Mouse (Mus musculus) hindbrain, embryonic 16.5 days (tissue): ENCODE results near the gene Bzw2. TPM values are rescaled to one million over a fixed set of nuclear protein-coding genes. Genes with fewer than 3 reads are reported as not detected.

ENCODE experiments used
- ATAC-seq: fragments of 200-750 bp; cut with Nextera tagmentation; 2 replicates; pipeline ENCODE4 v1.8.0; 2017; ENCODE audit warnings: moderate TSS enrichment, moderate library complexity
- H3K27ac ChIP-seq: fragments of 300-500 bp; sonication (generic); 2 replicates; pipeline ENCODE4 v1.5.1; 2014; ENCODE audit warnings: low read depth, mild to moderate bottlenecking, control low read depth, low read length, moderate library complexity
- H3K27me3 ChIP-seq: fragments of 300-500 bp; sonication (generic); replicated peaks from 2 replicates; pipeline ENCODE4 v1.6.1; 2014; ENCODE audit warnings: low read length; ENCODE audit not compliant: control insufficient read depth, insufficient read depth
- H3K36me3 ChIP-seq: fragments of 300-500 bp; sonication (generic); 2 replicates; pipeline ENCODE4 v1.6.1; 2014; ENCODE audit warnings: mild to moderate bottlenecking, low read length, moderate library complexity, mixed read lengths; ENCODE audit not compliant: control insufficient read depth, insufficient read depth
- H3K4me1 ChIP-seq: fragments of 300-500 bp; sonication (generic); 2 replicates; pipeline ENCODE4 v1.6.1; 2014; ENCODE audit warnings: low read depth, low read length; ENCODE audit not compliant: control insufficient read depth, insufficient read depth
- H3K4me2 ChIP-seq: fragments of 300-500 bp; sonication (generic); 2 replicates; pipeline ENCODE4 v1.6.1; 2014; ENCODE audit warnings: mild to moderate bottlenecking, low read length, control low read depth, moderate library complexity
- H3K4me3 ChIP-seq: fragments of 300-500 bp; sonication (generic); 2 replicates; pipeline ENCODE4 v1.5.1; 2014; ENCODE audit warnings: mild to moderate bottlenecking, low read length, control low read depth, moderate library complexity
- H3K9ac ChIP-seq: fragments of 300-500 bp; sonication (generic); 2 replicates; pipeline ENCODE4 v1.6.1; 2014; ENCODE audit warnings: low read depth, mild to moderate bottlenecking, control low read depth, low read length, moderate library complexity
- H3K9me3 ChIP-seq: fragments of 300-500 bp; sonication (generic); 2 replicates; pipeline ENCODE4 v1.6.1; 2014; ENCODE audit warnings: mild to moderate bottlenecking, low read length, moderate library complexity; ENCODE audit not compliant: control insufficient read depth
- WGBS: fragments of 180-500 bp; shearing (Covaris S2); extraction: QIAGEN DNeasy Blood & Tissue Kit; methylation state at CpG from one replicate; pipeline ENCODE4 v1.1.7; 2014; 5-methylcytosine and 5-hydroxymethylcytosine counted together
- polyA plus RNA-seq: library from polyadenylated mRNA; unstranded; fragments of >200 nt; fragmentation: Nextera tagmentation; extraction: Ambion mirVana; gene quantifications from 2 replicates; pipeline ENCODE4 v1.2.1, GENCODE M21; 2015

Bzw2 gene
- polyA plus RNA-seq, 1 experiment from 2014 or later: 330 TPM

DNA sequence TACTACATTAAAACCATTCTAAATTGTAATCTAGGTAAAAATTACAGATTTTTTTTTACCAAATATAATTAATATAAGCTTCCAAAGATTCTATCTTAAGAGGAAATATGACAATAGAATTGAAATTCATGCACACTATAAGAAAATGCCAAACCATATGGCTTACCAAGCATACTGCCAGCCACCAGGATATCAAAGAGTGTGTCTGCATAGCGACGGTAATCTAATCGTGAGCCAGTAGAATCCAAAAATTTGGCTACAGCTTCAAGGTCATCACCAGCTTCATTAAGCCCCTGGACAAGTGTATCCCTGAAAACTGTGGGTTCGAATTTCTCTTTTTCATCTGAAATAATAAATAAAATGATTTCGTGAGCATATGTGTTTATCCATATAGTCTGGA, 28.1 kb downstream of the Bzw2 start:
- 86% methylated on average over 5 of the region's 5 CpGs for WGBS
- no peaks in the 10 kb centered on the region for H3K4me1 ChIP-seq
- H3K9ac ChIP-seq: no peak overlapping the region
- H3K27me3 ChIP-seq: no peaks in the 10 kb centered on the region
- no peak overlapping the region for H3K27ac ChIP-seq
- H3K4me3 ChIP-seq: no peak overlapping the region
- H3K36me3 ChIP-seq: peaks cover 25% of the 10 kb centered on the region
- no peak for ATAC-seq
- no peaks in the 10 kb centered on the region for H3K9me3 ChIP-seq
- no peak overlapping the region for H3K4me2 ChIP-seq

GRCm38 (mm10) chr12:36126049-36126448, 31.8 kb downstream of the Bzw2 start:
- Histone ChIP-seq H3K36me3 (peaks cover 15% of the 10 kb centered on the region), H3K4me2 (no peak overlapping the region), H3K4me1 (no peaks in the 10 kb centered on the region), H3K27me3 (no peaks in the 10 kb centered on the region), H3K9ac (no peak overlapping the region), H3K9me3 (no peaks in the 10 kb centered on the region), H3K27ac (no peak overlapping the region), H3K4me3 (no peak overlapping the region)
- ATAC-seq: no peak
- 89% methylated on average over 5 of the region's 5 CpGs for WGBS

DNA sequence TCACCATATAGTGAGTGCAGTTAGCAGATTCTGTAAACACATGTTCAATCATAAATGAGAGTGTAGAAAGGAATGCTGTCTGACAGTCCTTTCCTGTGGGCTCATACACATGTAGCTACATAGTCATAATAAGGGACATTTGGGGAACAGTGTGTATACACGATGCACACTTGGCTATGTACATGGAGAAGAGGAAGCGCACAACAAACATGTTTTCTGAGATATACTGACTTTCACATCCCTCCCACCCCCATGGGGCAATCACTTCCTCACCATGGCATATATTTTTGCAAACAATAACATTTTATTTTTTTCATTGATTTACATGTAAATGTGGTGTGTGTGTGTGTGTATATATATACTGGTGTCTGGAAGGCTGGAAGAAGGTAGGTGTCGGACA, 38.6 kb downstream of the Bzw2 start:
- Histone ChIP-seq H3K4me1 (no peaks in the 10 kb centered on the region), H3K4me3 (no peak overlapping the region), H3K9me3 (no peaks in the 10 kb centered on the region), H3K4me2 (no peak overlapping the region), H3K27me3 (no peaks in the 10 kb centered on the region), H3K9ac (no peak overlapping the region), H3K27ac (no peak overlapping the region), H3K36me3 (peaks cover 31% of the 10 kb centered on the region)
- ATAC-seq: no peak
- 98% methylated on average over 3 of the region's 3 CpGs for WGBS

GRCm38 (mm10) chr12:36117161-36117560, 40.7 kb downstream of the Bzw2 start:
- H3K27ac ChIP-seq: no peak overlapping the region
- H3K9ac ChIP-seq: no peak overlapping the region
- no peak overlapping the region for H3K4me3 ChIP-seq
- no peaks in the 10 kb centered on the region for H3K27me3 ChIP-seq
- no peak for ATAC-seq
- no peaks in the 10 kb centered on the region for H3K4me1 ChIP-seq
- WGBS: 94% methylated on average over 6 of the region's 6 CpGs
- H3K9me3 ChIP-seq: no peaks in the 10 kb centered on the region
- H3K4me2 ChIP-seq: no peak overlapping the region
- peaks cover 37% of the 10 kb centered on the region for H3K36me3 ChIP-seq

- Histone ChIP-seq H3K27ac (no peak overlapping the region), H3K4me3 (no peak overlapping the region), H3K9ac (no peak overlapping the region), H3K9me3 (no peaks in the 10 kb centered on the region), H3K4me2 (no peak overlapping the region), H3K27me3 (no peaks in the 10 kb centered on the region), H3K36me3 (peaks cover 50% of the 10 kb centered on the region), H3K4me1 (no peaks in the 10 kb centered on the region)
- no peak for ATAC-seq
- WGBS: 84% methylated on average over 3 of the region's 3 CpGs
Measured at GRCm38 (mm10) chr12:36112081-36112480, 45.8 kb downstream of the Bzw2 start.

- 96% methylated on average over 5 of the region's 5 CpGs for WGBS
Measured at GRCm38 (mm10) chr12:36111110-36111509, 46.8 kb downstream of the Bzw2 start.

GRCm38 (mm10) chr12:36110457-36110856, 47.4 kb downstream of the Bzw2 start:
- H3K9ac ChIP-seq: no peak overlapping the region
- no peaks in the 10 kb centered on the region for H3K4me1 ChIP-seq
- no peak overlapping the region for H3K4me2 ChIP-seq
- H3K4me3 ChIP-seq: no peak overlapping the region
- no peak for ATAC-seq
- no peaks in the 10 kb centered on the region for H3K9me3 ChIP-seq
- peaks cover 50% of the 10 kb centered on the region for H3K36me3 ChIP-seq
- WGBS: 92% methylated on average over 5 of the region's 5 CpGs
- H3K27ac ChIP-seq: no peak overlapping the region
- no peaks in the 10 kb centered on the region for H3K27me3 ChIP-seq

More at GRCm38 (mm10) chr12:36111110-36111509, 46.8 kb downstream of the Bzw2 start:
- Histone ChIP-seq H3K4me3 (no peak overlapping the region), H3K9ac (no peak overlapping the region), H3K4me1 (no peaks in the 10 kb centered on the region), H3K27ac (no peak overlapping the region), H3K4me2 (no peak overlapping the region), H3K36me3 (peaks cover 52% of the 10 kb centered on the region), H3K9me3 (no peaks in the 10 kb centered on the region), H3K27me3 (no peaks in the 10 kb centered on the region)
- ATAC-seq: no peak

- no peak for ATAC-seq
Measured at GRCm38 (mm10) chr12:36108442-36108841, 49.4 kb downstream of the Bzw2 start.

GRCm38 (mm10) chr12:36103592-36103910, 54.3 kb downstream of the Bzw2 start:
- Histone ChIP-seq H3K27me3 (no peaks in the 10 kb centered on the region), H3K36me3 (peaks cover 32% of the 10 kb centered on the region), H3K4me2 (no peak overlapping the region), H3K4me1 (no peaks in the 10 kb centered on the region), H3K9ac (no peak overlapping the region), H3K9me3 (no peaks in the 10 kb centered on the region), H3K4me3 (no peak overlapping the region), H3K27ac (no peak overlapping the region)
- 90% methylated on average over 4 of the region's 4 CpGs for WGBS
- ATAC-seq: peak; percentile 30; the same call in 1 of the 2 replicates

More at GRCm38 (mm10) chr12:36108442-36108841, 49.4 kb downstream of the Bzw2 start:
- H3K27ac ChIP-seq: no peak overlapping the region
- H3K4me1 ChIP-seq: no peaks in the 10 kb centered on the region
- H3K9me3 ChIP-seq: no peaks in the 10 kb centered on the region
- 87% methylated on average over 5 of the region's 5 CpGs for WGBS
- H3K27me3 ChIP-seq: no peaks in the 10 kb centered on the region
- H3K36me3 ChIP-seq: peaks cover 46% of the 10 kb centered on the region
- no peak overlapping the region for H3K9ac ChIP-seq
- no peak overlapping the region for H3K4me3 ChIP-seq
- H3K4me2 ChIP-seq: no peak overlapping the region
